Mouse (Mus musculus) CH12.LX (cell line): ENCODE data around the gene Npnt. TPM values are rescaled to one million over a fixed set of nuclear protein-coding genes. Genes with fewer than 3 reads are reported as not detected.

ENCODE experiments used
- DNase-seq: peaks from one replicate; pipeline ENCODE4 v3.0.0-alpha.2; 2013; ENCODE audit errors: extremely low read depth
- H3K27ac ChIP-seq: 2 replicates; pipeline ENCODE4 v1.5.1; 2012; ENCODE audit warnings: low read depth, mild to moderate bottlenecking, control low read depth, moderate library complexity; ENCODE audit not compliant: insufficient read depth
- H3K27me3 ChIP-seq: replicated peaks from 2 replicates; pipeline ENCODE3; 2012; ENCODE audit warnings: inconsistent platforms
- H3K36me3 ChIP-seq, 2 experiments: replicated peaks in 1 of 2; 2 replicates each; pipeline versions ENCODE3 to v1.6.1; 2012; ENCODE audit warnings: inconsistent platforms in 1 of 2, low read length in 1 of 2, mild to moderate bottlenecking in 1 of 2, mixed read lengths in 1 of 2, moderate library complexity in 1 of 2; ENCODE audit not compliant: control insufficient read depth in 1 of 2, insufficient read depth in 1 of 2
- H3K4me1 ChIP-seq, 2 experiments: 2 replicates each; pipeline ENCODE4 v1.6.1; 2012; ENCODE audit warnings: inconsistent platforms in 1 of 2, moderate library complexity in 1 of 2; ENCODE audit not compliant: insufficient read depth in 2 of 2, control insufficient read depth in 1 of 2
- H3K4me2 ChIP-seq: 2 replicates; pipeline ENCODE4 v1.6.1; 2012; ENCODE audit warnings: low read depth, mild to moderate bottlenecking, control low read depth; ENCODE audit not compliant: poor library complexity, insufficient read depth, severe bottlenecking
- H3K4me3 ChIP-seq, 3 experiments: fragments of 150-350 bp in 1 of 3; sonication (generic) in 1 of 3; replicated peaks in 1 of 3; 2 replicates each; pipeline versions ENCODE3 to v1.5.1; 2011 to 2012; ENCODE audit warnings: low read depth in 2 of 3, low read length in 2 of 3, mild to moderate bottlenecking in 2 of 3, moderate library complexity in 2 of 3, control low read depth in 1 of 3, improper control_type of control experiment in 1 of 3, inconsistent platforms in 1 of 3, mixed read lengths in 1 of 3; ENCODE audit not compliant: poor library complexity in 1 of 3
- H3K79me2 ChIP-seq: replicated peaks from 2 replicates; pipeline ENCODE4 v1.6.1; 2012; ENCODE audit warnings: mild to moderate bottlenecking, moderate library complexity; ENCODE audit not compliant: control insufficient read depth, poor library complexity, insufficient read depth, severe bottlenecking; ENCODE audit errors: extremely low read depth
- H3K9ac ChIP-seq: 2 replicates; pipeline ENCODE4 v1.6.1; 2012; ENCODE audit warnings: low read depth, mild to moderate bottlenecking, control low read depth, moderate library complexity; ENCODE audit not compliant: insufficient read depth
- H3K9me3 ChIP-seq: replicated peaks from 2 replicates; pipeline ENCODE3; 2012; ENCODE audit warnings: low read length, inconsistent platforms, mixed read lengths
- CHD1 ChIP-seq: IDR thresholded peaks from 2 replicates; pipeline ENCODE4 v1.6.1; 2012; ENCODE audit warnings: low read depth, low read length, improper control_type of control experiment, inconsistent platforms
- E2F4 ChIP-seq: IDR thresholded peaks from 2 replicates; pipeline ENCODE4 v1.6.1; 2011; ENCODE audit warnings: low read depth, low read length, improper control_type of control experiment; ENCODE audit not compliant: insufficient replicate concordance
- ELF1 ChIP-seq: IDR thresholded peaks from 2 replicates; pipeline ENCODE4 v1.6.1; 2014; ENCODE audit warnings: low read depth, mild to moderate bottlenecking, inconsistent platforms, low read length, improper control_type of control experiment
- ETS1 ChIP-seq: conservative IDR thresholded peaks from 2 replicates; pipeline ENCODE4 v1.6.1; 2012; ENCODE audit warnings: low read depth, mild to moderate bottlenecking, inconsistent platforms, low read length, improper control_type of control experiment, moderate library complexity
- HCFC1 ChIP-seq: IDR thresholded peaks from 2 replicates; pipeline ENCODE4 v1.6.1; 2012; ENCODE audit warnings: low read depth, mild to moderate bottlenecking, inconsistent platforms, low read length, improper control_type of control experiment
- IRF4 ChIP-seq: IDR thresholded peaks from 2 replicates; pipeline ENCODE4 v1.6.1; 2014; ENCODE audit warnings: low read depth, mild to moderate bottlenecking, inconsistent platforms, low read length, improper control_type of control experiment
- MAFK ChIP-seq: IDR thresholded peaks from 2 replicates; pipeline ENCODE4 v1.6.1; 2011; ENCODE audit warnings: low read length, improper control_type of control experiment; ENCODE audit not compliant: insufficient replicate concordance
- MAZ ChIP-seq: IDR thresholded peaks from 2 replicates; pipeline ENCODE4 v1.6.1; 2012; ENCODE audit warnings: low read depth, mild to moderate bottlenecking, inconsistent platforms, low read length, improper control_type of control experiment, moderate library complexity
- MEF2A ChIP-seq: IDR thresholded peaks from 2 replicates; pipeline ENCODE4 v1.6.1; 2014; ENCODE audit warnings: low read depth, mild to moderate bottlenecking, inconsistent platforms, low read length, improper control_type of control experiment, borderline replicate concordance
- MYC ChIP-seq: IDR thresholded peaks from 2 replicates; pipeline ENCODE4 v1.6.1; 2011; ENCODE audit warnings: low read depth, mild to moderate bottlenecking, improper control_type of control experiment, low read length
- NELFE ChIP-seq: IDR thresholded peaks from 2 replicates; pipeline ENCODE4 v1.6.1; 2011; ENCODE audit warnings: low read depth, low read length, improper control_type of control experiment
- POLR2A ChIP-seq: IDR thresholded peaks from 2 replicates; pipeline ENCODE4 v1.6.1; 2011; ENCODE audit warnings: low read depth, mild to moderate bottlenecking, improper control_type of control experiment, low read length
- POLR2AphosphoS2 ChIP-seq: IDR thresholded peaks from 2 replicates; pipeline ENCODE4 v1.6.1; 2011; ENCODE audit warnings: low read depth, low read length, improper control_type of control experiment
- RAD21 ChIP-seq: IDR thresholded peaks from 2 replicates; pipeline ENCODE4 v1.6.1; 2011; ENCODE audit warnings: low read depth, mild to moderate bottlenecking, low read length, improper control_type of control experiment, moderate library complexity
- RCOR1 ChIP-seq: conservative IDR thresholded peaks from 2 replicates; pipeline ENCODE4 v1.6.1; 2012; ENCODE audit warnings: low read depth, mild to moderate bottlenecking, inconsistent platforms, low read length, improper control_type of control experiment
- SMC3 ChIP-seq: IDR thresholded peaks from 2 replicates; pipeline ENCODE4 v1.6.1; 2011; ENCODE audit warnings: low read depth, low read length, improper control_type of control experiment
- TBP ChIP-seq: conservative IDR thresholded peaks from 2 replicates; pipeline ENCODE4 v1.6.1; 2011; ENCODE audit warnings: low read depth, low read length, improper control_type of control experiment
- TCF12 ChIP-seq: IDR thresholded peaks from 2 replicates; pipeline ENCODE4 v1.6.1; 2014; ENCODE audit warnings: low read depth, mild to moderate bottlenecking, inconsistent platforms, low read length, improper control_type of control experiment
- UBTF ChIP-seq: IDR thresholded peaks from 2 replicates; pipeline ENCODE4 v1.6.1; 2012; ENCODE audit warnings: low read depth, mild to moderate bottlenecking, inconsistent platforms, low read length, improper control_type of control experiment, moderate library complexity
- ZKSCAN1 ChIP-seq: IDR thresholded peaks from 2 replicates; pipeline ENCODE4 v1.6.1; 2012; ENCODE audit warnings: low read depth, inconsistent platforms, low read length, improper control_type of control experiment, borderline replicate concordance
- ZNF384 ChIP-seq: IDR thresholded peaks from 2 replicates; pipeline ENCODE4 v1.6.1; 2012; ENCODE audit warnings: low read depth, low read length, improper control_type of control experiment, inconsistent platforms
- dilution Hi-C: fragments of 300-500 bp; cut with MboI; formaldehyde crosslinking; loops from 2 replicates; pipeline ENCODE4 v1.14.3; 2020; ENCODE audit warnings: low sequenced_read_pairs; ENCODE audit not compliant: extremely low pct_unique_long_range_greater_than_20kb, extremely low pct_ligation_motif_present
- in situ Hi-C: fragments of 300-500 bp; cut with MboI; formaldehyde crosslinking; loops from 3 replicates; pipeline ENCODE4 v1.14.3; 2019; ENCODE audit warnings: low sequenced_read_pairs, low pct_ligation_motif_present, low pct_unique_long_range_greater_than_20kb, mixed read lengths
- polyA plus RNA-seq: library from polyadenylated mRNA; unstranded; fragments of >175 nt; gene quantifications from 2 replicates; pipeline ENCODE4 v1.2.1, GENCODE M21; 2012; ENCODE audit warnings: low read depth; ENCODE audit not compliant: insufficient read length
- total RNA-seq, 2 experiments: library from RNA; depleted of rRNA; stranded (reverse); fragments of 300-350 nt in 1 of 2; fragments of >200 nt in 1 of 2; gene quantifications; 2 replicates each; pipeline ENCODE4 v1.2.3; 2012 to 2014

Gene Npnt
- total and polyA plus RNA-seq, 3 experiments, result 0.08 to 1.0 (median 0.20) TPM

- no peak overlapping the region for H3K27ac ChIP-seq
- TF ChIP-seq UBTF, result no peak
- no peak for TF ChIP-seq POLR2A
- no peak for TF ChIP-seq RAD21
- no peak for TF ChIP-seq MEF2A
- no peak for TF ChIP-seq SMC3
- TF ChIP-seq ETS1, result no peak
- no peak for TF ChIP-seq HCFC1
- TF ChIP-seq NELFE, result no peak
Measured at GRCm38 (mm10) chr3:132919240-132919639, 30.9 kb downstream of the Npnt start.

GRCm38 (mm10) chr3:132917356-132918090 is 32.6 kb downstream of the Npnt start:
- DNase-seq, result no peak
- TF ChIP-seq IRF4 (no peak), POLR2A (no peak), ZNF384 (no peak), MAFK (no peak), MYC (no peak)
- dilution Hi-C loops, result no loop called here

More at GRCm38 (mm10) chr3:132919240-132919639, 30.9 kb downstream of the Npnt start:
- Histone ChIP-seq H3K27me3 (no peaks in the 10 kb centered on the region), H3K4me2 (no peak overlapping the region), H3K36me3 (no peaks in the 10 kb centered on the region), H3K9me3 (no peaks in the 10 kb centered on the region), H3K79me2 (no peaks in the 10 kb centered on the region), H3K9ac (no peak overlapping the region), H3K4me1 (no peaks in the 10 kb centered on the region), H3K4me3 (no peak overlapping the region)
- DNase-seq, result no peak
- dilution Hi-C loops (no loop called here), in situ Hi-C loops (no loop called here)

GRCm38 (mm10) chr3:132915661-132916060 is 34.4 kb downstream of the Npnt start:
- Histone ChIP-seq H3K36me3 (no peaks in the 10 kb centered on the region), H3K4me2 (no peak overlapping the region), H3K79me2 (no peaks in the 10 kb centered on the region), H3K4me1 (0 out of 4 replicates have a peak, but pooled peaks cover 0 to 8% of the 10 kb centered on the region in 2 experiments), H3K27ac (no peak overlapping the region), H3K27me3 (no peaks in the 10 kb centered on the region), H3K4me3 (no peak overlapping the region), H3K9me3 (no peaks in the 10 kb centered on the region), H3K9ac (no peak overlapping the region)
- no peak for TF ChIP-seq RCOR1
- TF ChIP-seq TBP, result no peak
- TF ChIP-seq RAD21, result no peak
- TF ChIP-seq POLR2AphosphoS2, result no peak
- no peak for TF ChIP-seq E2F4
- TF ChIP-seq TCF12, result no peak
- TF ChIP-seq CHD1, result no peak
- TF ChIP-seq ETS1, result no peak
- TF ChIP-seq NELFE, result no peak
- no peak for TF ChIP-seq MAZ
- TF ChIP-seq SMC3, result no peak
- TF ChIP-seq ZKSCAN1, result no peak
- TF ChIP-seq ELF1, result no peak
- DNase-seq, result no peak
- dilution Hi-C loops, result no loop called here
- in situ Hi-C loops, result no loop called here

More at GRCm38 (mm10) chr3:132917356-132918090, 32.6 kb downstream of the Npnt start:
- no peak overlapping the region for H3K9ac ChIP-seq
- no peak overlapping the region for H3K27ac ChIP-seq
- H3K4me3 ChIP-seq, result no peak overlapping the region
- 0 out of 4 replicates have a peak, but pooled peaks cover 0 to 8% of the 10 kb centered on the region in 2 experiments for H3K4me1 ChIP-seq
- no peaks in the 10 kb centered on the region for H3K36me3 ChIP-seq
- in situ Hi-C loops, result no loop called here
- H3K9me3 ChIP-seq, result no peaks in the 10 kb centered on the region
- no peak overlapping the region for H3K4me2 ChIP-seq
- H3K27me3 ChIP-seq, result no peaks in the 10 kb centered on the region
- H3K79me2 ChIP-seq, result no peaks in the 10 kb centered on the region
